In the genomic region with DNA sequence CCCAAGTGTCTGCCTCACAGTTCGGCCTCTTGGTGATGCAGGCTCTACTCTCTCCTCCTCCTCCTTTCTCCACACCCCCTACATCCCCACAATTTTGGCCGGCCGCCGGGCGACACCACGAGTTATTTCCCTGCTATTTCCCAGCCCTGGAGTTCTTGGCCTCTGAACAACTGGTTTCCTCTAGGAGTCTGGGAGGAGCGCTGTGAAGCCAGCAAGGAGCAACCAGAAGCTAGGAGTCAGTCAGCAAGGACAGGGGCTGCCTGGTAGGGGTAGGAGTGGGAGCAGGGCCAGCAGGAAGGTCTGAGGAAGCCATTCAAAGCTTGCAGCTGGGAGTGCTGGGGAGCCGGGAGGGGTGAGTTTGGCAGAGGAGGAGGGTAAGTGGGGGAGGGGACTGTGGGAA, we compare ENCODE assay signal across 9 mouse cellular contexts. TPM values are rescaled to one million over a fixed set of nuclear protein-coding genes. Genes with fewer than 3 reads are reported as not detected.
DNase-seq lines count a peak whose midpoint lies in the region; ATAC-seq and TF ChIP-seq lines count a peak whose summit lies in the region.
"Had no signal": no experiment of that assay in that cellular context is flagged by ENCODE, and none has a peak within 500 bp of the region (broad histone marks: within the 10 kb centered on the region; RNA-seq: fewer than 3 reads in every experiment).

TSS of gene C1qtnf5 (plus strand) at position 136 of the 400 bp plus-strand sequence.

- TF ChIP-seq CTCF in E14TG2a.4 (conservative IDR thresholded peaks at IDR 0.05; ENCODE audit: low read length), result no peak
- no peak for TF ChIP-seq CTCF in thymus, adult 2 months (IDR thresholded peaks at IDR 0.05; ENCODE audit: borderline replicate concordance, control insufficient read depth, extremely low read depth, insufficient read depth, low read length, poor library complexity)

- H3K36me3 ChIP-seq in E14TG2a.4 (ENCODE audit: insufficient read depth, low read length), result peaks cover 51% of the 10 kb centered on the region
- no peaks in the 10 kb centered on the region for H3K36me3 ChIP-seq in hindbrain, embryonic 15.5 days
- peaks cover 10% of the 10 kb centered on the region for H3K36me3 ChIP-seq in stomach, embryonic 14.5 days (ENCODE audit: control insufficient read depth, insufficient read depth, low read length)
- no peaks in the 10 kb centered on the region; the same call in 1 of the 2 replicates for H3K36me3 ChIP-seq in thymus, adult 2 months (ENCODE audit: control insufficient read depth, insufficient read depth, low read length)

- TF ChIP-seq POLR2A in thymus, adult 2 months (IDR thresholded peaks at IDR 0.05; ENCODE audit: control insufficient read depth, extremely low read depth, insufficient read depth, low read length, poor library complexity), result no peak

- intact Hi-C loops in gastrocnemius, postnatal 14 days (cut with DNase I; ENCODE audit: low total_unique reads), result no loop called here

- peak within 1 kb of the TSS; percentile 30 for H3K4me2 ChIP-seq in hindbrain, embryonic 15.5 days
- peak within 1 kb of the TSS; percentile 30 for H3K4me2 ChIP-seq in stomach, embryonic 14.5 days (replicated peaks; ENCODE audit: low read depth, low read length)

- ATAC-seq in hindbrain, embryonic 15.5 days (ENCODE audit: low FRiP score, low read depth), result peak; percentile 70
- peak; percentile 56; the same call in 1 of the 2 replicates for ATAC-seq in stomach, embryonic 14.5 days (ENCODE audit: insufficient number of reproducible peaks, insufficient read depth, low FRiP score, low read depth)

- H3K27ac ChIP-seq in hindbrain, embryonic 15.5 days (replicated peaks), result peak within 1 kb of the TSS; percentile 42
- peak within 1 kb of the TSS; percentile 59 for H3K27ac ChIP-seq in stomach, embryonic 14.5 days (ENCODE audit: low read length)
- H3K27ac ChIP-seq in thymus, adult 2 months (ENCODE audit: control insufficient read depth, insufficient read depth, low read length), result no peak within 1 kb of the TSS

- H3K4me3 ChIP-seq in E14TG2a.4 (replicated peaks; ENCODE audit: low read length), result peak within 1 kb of the TSS; percentile 67
- H3K4me3 ChIP-seq in hindbrain, embryonic 15.5 days, result peak within 1 kb of the TSS; percentile 5; the same call in 1 of the 2 replicates
- no peak within 1 kb of the TSS; the same call in 1 of the 2 replicates for H3K4me3 ChIP-seq in stomach, embryonic 14.5 days (ENCODE audit: low read depth, low read length)
- no peak within 1 kb of the TSS for H3K4me3 ChIP-seq in thymus, adult 2 months (ENCODE audit: control insufficient read depth, insufficient read depth, low read length)

- H3K9ac ChIP-seq in hindbrain, embryonic 15.5 days, result no peak within 1 kb of the TSS
- no peak within 1 kb of the TSS for H3K9ac ChIP-seq in stomach, embryonic 14.5 days (replicated peaks; ENCODE audit: low read depth, low read length)

- no peaks in the 10 kb centered on the region for H3K9me3 ChIP-seq in E14TG2a.4 (ENCODE audit: low read length)
- no peaks in the 10 kb centered on the region for H3K9me3 ChIP-seq in hindbrain, embryonic 15.5 days
- no peaks in the 10 kb centered on the region for H3K9me3 ChIP-seq in stomach, embryonic 14.5 days (ENCODE audit: control insufficient read depth, low read depth, low read length)

- DNase-seq in cerebellum, postnatal 10 days, result peak; percentile 78 to 85
- DNase-seq in gastrocnemius, postnatal 14 days, result peak; percentile 94
- peak; percentile 71 to 77 for DNase-seq in layer of hippocampus, postnatal 36 days
- DNase-seq in lung, postnatal 25 days (ENCODE audit: low spot score), result peak; percentile 84
- no peak for DNase-seq in thymus, adult 2 months

- no peaks in the 10 kb centered on the region for H3K27me3 ChIP-seq in E14TG2a.4 (ENCODE audit: insufficient read depth, low read length)
- no peaks in the 10 kb centered on the region for H3K27me3 ChIP-seq in hindbrain, embryonic 15.5 days
- H3K27me3 ChIP-seq in stomach, embryonic 14.5 days (ENCODE audit: control insufficient read depth, insufficient read depth, low read length), result no peaks in the 10 kb centered on the region
- no peaks in the 10 kb centered on the region for H3K27me3 ChIP-seq in thymus, adult 2 months (ENCODE audit: control insufficient read depth, insufficient read depth, low read length)

- 39% methylated on average over 8 of the region's 8 CpGs for WGBS in hindbrain, embryonic 15.5 days
- WGBS in stomach, embryonic 14.5 days, result 29% methylated on average over 8 of the region's 8 CpGs
- 89% methylated on average over 8 of the region's 8 CpGs for WGBS in thymus, adult 2 months

- peaks cover 51% of the 10 kb centered on the region for H3K4me1 ChIP-seq in E14TG2a.4 (replicated peaks; ENCODE audit: low read depth, low read length)
- peaks cover 54% of the 10 kb centered on the region for H3K4me1 ChIP-seq in hindbrain, embryonic 15.5 days (replicated peaks)
- H3K4me1 ChIP-seq in stomach, embryonic 14.5 days (ENCODE audit: control insufficient read depth, insufficient read depth, low read length), result peaks cover 44% of the 10 kb centered on the region
- H3K4me1 ChIP-seq in thymus, adult 2 months (replicated peaks; ENCODE audit: control insufficient read depth, insufficient read depth, low read length), result peaks cover 14% of the 10 kb centered on the region

RNA-seq across cellular contexts. Expression of gene C1qtnf5, which starts in this region (rescaled TPM):
- total RNA-seq in gastrocnemius, postnatal 14 days (2021), result 10 to 100 TPM; 22.9 to 25.7 TPM
- 6.6 and 8.7 TPM in 2 replicates for polyA plus RNA-seq in hindbrain, embryonic 15.5 days (2015; fragmentation: Nextera tagmentation; extraction: Ambion mirVana)
- 10 to 100 TPM; 17.0 to 17.6 TPM for total RNA-seq in layer of hippocampus, postnatal 36 days (2021)
- 2.3 and 2.8 TPM in 2 replicates for polyA plus RNA-seq in stomach, embryonic 14.5 days (2014; fragmentation: Nextera tagmentation; extraction: Ambion mirVana)
- 3.4 and 5.0 TPM in 2 replicates for polyA plus RNA-seq in thymus, adult 2 months (2012; rRNA removed)
- total RNA-seq: hematopoietic stem cell, adult 5-6 weeks had no signal

Comparison
In these comparisons a context has a peak if more than half of its experiments do, and no peak if none do; other contexts are left out.
1. H3K4me3 ChIP-seq: peak in E14TG2a.4 (single experiment) and hindbrain, embryonic 15.5 days (single experiment); none in stomach, embryonic 14.5 days (single experiment) and thymus, adult 2 months (single experiment).